Mouse (Mus musculus): Measurements from ENCODE around the gene Myh6.

- TF ChIP-seq CTCF (IDR thresholded peaks at IDR 0.05), result no peak
- TF ChIP-seq EP300 (IDR thresholded peaks at IDR 0.05), result no peak
Observed at GRCm38 (mm10) chr14:54978664-54979063, 11.9 kb upstream of the Myh6 start.
